Mouse (Mus musculus) limb, embryonic 14.5 days (tissue): Measurements from ENCODE around the gene Tet3. TPM values are rescaled to one million over a fixed set of nuclear protein-coding genes. Genes with fewer than 3 reads are reported as not detected.

Experiments used
- ATAC-seq: fragments of 200-750 bp; cut with Nextera tagmentation; 2 replicates; pipeline ENCODE4 v1.8.0; 2017; ENCODE audit warnings: low read depth, moderate number of reproducible peaks, moderate TSS enrichment; ENCODE audit not compliant: low FRiP score
- DNase-seq: peaks from one replicate; pipeline ENCODE4 v3.0.0-alpha.2; 2015; ENCODE audit warnings: low spot score
- H3K27ac ChIP-seq: fragments of 300-500 bp; sonication (generic); replicated peaks from 2 replicates; pipeline ENCODE4 v1.5.1; 2014; ENCODE audit warnings: low read depth, mild to moderate bottlenecking, low read length, moderate library complexity, mixed read lengths
- H3K27me3 ChIP-seq: fragments of 300-500 bp; sonication (generic); 2 replicates; pipeline ENCODE4 v1.6.1; 2014; ENCODE audit warnings: low read length, mixed read lengths; ENCODE audit not compliant: control insufficient read depth, insufficient read depth
- H3K36me3 ChIP-seq: fragments of 300-500 bp; sonication (generic); 2 replicates; pipeline ENCODE4 v1.6.1; 2014; ENCODE audit warnings: mild to moderate bottlenecking, low read length, moderate library complexity, mixed read lengths; ENCODE audit not compliant: control insufficient read depth, insufficient read depth
- H3K4me1 ChIP-seq: fragments of 300-500 bp; sonication (generic); 2 replicates; pipeline ENCODE4 v1.6.1; 2014; ENCODE audit warnings: antibody characterized with exemption, low read length, mixed read lengths; ENCODE audit not compliant: control insufficient read depth, insufficient read depth
- H3K4me2 ChIP-seq: fragments of 300-500 bp; sonication (generic); replicated peaks from 2 replicates; pipeline ENCODE4 v1.6.1; 2014; ENCODE audit warnings: low read depth, mild to moderate bottlenecking, low read length, moderate library complexity; ENCODE audit not compliant: severe bottlenecking
- H3K4me3 ChIP-seq: fragments of 300-500 bp; sonication (generic); replicated peaks from 2 replicates; pipeline ENCODE4 v1.5.1; 2014; ENCODE audit warnings: low read length
- H3K9ac ChIP-seq: fragments of 300-500 bp; sonication (generic); 2 replicates; pipeline ENCODE4 v1.6.1; 2014; ENCODE audit warnings: mild to moderate bottlenecking, low read depth, low read length, moderate library complexity; ENCODE audit not compliant: severe bottlenecking
- H3K9me3 ChIP-seq: fragments of 300-500 bp; sonication (generic); 2 replicates; pipeline ENCODE4 v1.6.1; 2016; ENCODE audit warnings: low read length; ENCODE audit not compliant: control insufficient read depth
- POLR2A ChIP-seq: fragments of 200-500 bp; IDR thresholded peaks from 2 replicates; pipeline ENCODE4 v1.8.0; 2012; ENCODE audit warnings: inconsistent platforms, mild to moderate bottlenecking, moderate library complexity, borderline replicate concordance; ENCODE audit not compliant: insufficient read depth, insufficient read length; ENCODE audit errors: extremely low read depth
- WGBS: fragments of 180-500 bp; shearing (Covaris S2); extraction: QIAGEN DNeasy Blood & Tissue Kit; methylation state at CpG from one replicate; pipeline ENCODE4 v1.1.7; 2014; 5-methylcytosine and 5-hydroxymethylcytosine counted together
- polyA plus RNA-seq, 2 experiments: library from polyadenylated mRNA; depleted of rRNA in 1 of 2; stranded (reverse) in 1 of 2; unstranded in 1 of 2; fragments of >200 nt; fragmentation: Nextera tagmentation in 1 of 2; extraction: Ambion mirVana in 1 of 2; gene quantifications; 2 replicates each; pipeline versions ENCODE4 v1.2.1 to v1.2.3; 2012 to 2014

The Tet3 gene
- polyA plus RNA-seq, 2 experiments: 21.1 to 44.3 TPM

DNA sequence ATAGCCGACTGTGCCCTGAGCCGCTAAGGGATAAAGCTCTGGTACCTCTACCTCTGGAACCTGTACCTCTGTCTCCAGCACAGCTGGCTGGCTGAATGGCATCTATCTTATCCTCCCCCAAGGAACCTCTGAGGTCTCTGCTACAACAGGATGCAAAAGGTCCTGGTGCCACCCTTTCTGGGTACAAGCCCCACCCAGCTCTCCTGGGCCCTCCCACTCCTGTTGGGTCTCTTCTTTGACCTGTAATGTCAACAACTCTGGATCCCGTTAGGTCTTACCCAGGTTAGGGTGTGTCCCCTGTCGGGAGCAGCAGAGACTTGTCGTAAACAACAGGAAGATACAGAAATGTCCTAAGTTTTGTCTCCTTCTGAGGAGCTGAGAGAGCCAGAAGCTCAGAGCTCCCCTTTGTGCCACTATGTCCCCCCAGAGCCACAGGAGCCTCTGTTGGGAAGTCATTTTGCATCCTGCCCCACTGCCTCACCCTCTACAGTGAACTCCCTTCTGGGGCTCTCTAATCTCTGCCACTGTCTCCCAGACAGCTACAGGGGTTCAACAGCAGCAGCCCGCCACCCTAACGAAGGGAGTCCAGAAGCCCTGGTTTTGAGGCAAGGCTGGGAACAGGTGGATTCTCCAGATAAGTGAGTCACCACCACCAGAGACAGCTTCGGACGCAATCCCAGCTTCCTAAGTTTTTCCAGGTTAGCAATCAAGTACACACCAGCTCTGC is 47.1 kb downstream of the Tet3 start:
- Histone ChIP-seq H3K27ac (no peak overlapping the region), H3K36me3 (peaks cover 23% of the 10 kb centered on the region), H3K4me2 (no peak overlapping the region), H3K4me1 (peaks cover 39% of the 10 kb centered on the region), H3K9ac (no peak overlapping the region), H3K9me3 (no peaks in the 10 kb centered on the region), H3K27me3 (no peaks in the 10 kb centered on the region), H3K4me3 (no peak overlapping the region)
- DNase-seq: no peak
- 81% methylated on average over 9 of the region's 9 CpGs for WGBS
- ATAC-seq: no peak
- TF ChIP-seq POLR2A: no peak

DNA sequence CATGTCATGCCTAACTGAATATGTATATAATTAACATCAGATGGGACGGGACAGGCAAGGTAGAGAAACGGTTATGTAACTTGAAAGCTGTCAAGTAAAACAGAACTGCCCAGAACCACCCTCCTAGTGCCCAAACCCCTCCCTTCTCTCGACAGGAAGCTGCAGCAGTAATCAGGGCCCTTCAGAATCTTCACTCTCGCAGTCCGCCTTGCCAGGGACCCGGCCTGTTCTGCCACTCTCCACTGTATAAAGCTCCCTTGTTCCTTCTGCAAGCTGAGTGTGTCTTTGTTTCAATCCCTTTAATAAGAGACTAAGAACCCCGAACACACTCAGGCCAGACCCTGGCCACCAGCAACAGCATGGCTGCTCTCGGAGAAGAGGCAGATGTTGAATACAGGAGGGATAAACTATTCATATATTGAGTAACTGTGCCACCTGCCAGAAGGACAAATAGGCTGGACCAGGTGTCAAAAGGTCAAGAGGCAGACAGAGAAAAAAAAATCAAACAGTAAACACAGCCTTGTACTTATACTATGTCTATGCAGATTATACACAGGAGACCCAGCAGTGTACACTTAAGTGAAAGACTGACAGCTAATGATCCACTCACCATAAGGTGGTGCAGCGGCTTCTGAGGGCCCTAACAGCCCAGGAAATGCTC is 48.7 kb downstream of the Tet3 start:
- H3K27me3 ChIP-seq: no peaks in the 10 kb centered on the region
- ATAC-seq (no peak), DNase-seq (no peak)
- no peak overlapping the region for H3K27ac ChIP-seq
- no peak for TF ChIP-seq POLR2A
- H3K4me2 ChIP-seq: no peak overlapping the region
- H3K9me3 ChIP-seq: no peaks in the 10 kb centered on the region
- 61% methylated on average over 9 of the region's 9 CpGs for WGBS
- H3K4me1 ChIP-seq: peaks cover 23% of the 10 kb centered on the region
- H3K4me3 ChIP-seq: no peak overlapping the region
- peaks cover 31% of the 10 kb centered on the region for H3K36me3 ChIP-seq
- no peak overlapping the region for H3K9ac ChIP-seq

GRCm38 (mm10) chr6:83408510-83408909 is 50.4 kb downstream of the Tet3 start:
- H3K4me1 ChIP-seq: peaks cover 18% of the 10 kb centered on the region
- no peak overlapping the region for H3K27ac ChIP-seq
- H3K9me3 ChIP-seq: no peaks in the 10 kb centered on the region
- DNase-seq (no peak), ATAC-seq (no peak)
- H3K4me2 ChIP-seq: no peak overlapping the region
- H3K27me3 ChIP-seq: no peaks in the 10 kb centered on the region
- no peak for TF ChIP-seq POLR2A
- no peak overlapping the region for H3K9ac ChIP-seq
- no peak overlapping the region for H3K4me3 ChIP-seq
- 89% methylated on average over 9 of the region's 9 CpGs for WGBS
- H3K36me3 ChIP-seq: peaks cover 35% of the 10 kb centered on the region

DNA sequence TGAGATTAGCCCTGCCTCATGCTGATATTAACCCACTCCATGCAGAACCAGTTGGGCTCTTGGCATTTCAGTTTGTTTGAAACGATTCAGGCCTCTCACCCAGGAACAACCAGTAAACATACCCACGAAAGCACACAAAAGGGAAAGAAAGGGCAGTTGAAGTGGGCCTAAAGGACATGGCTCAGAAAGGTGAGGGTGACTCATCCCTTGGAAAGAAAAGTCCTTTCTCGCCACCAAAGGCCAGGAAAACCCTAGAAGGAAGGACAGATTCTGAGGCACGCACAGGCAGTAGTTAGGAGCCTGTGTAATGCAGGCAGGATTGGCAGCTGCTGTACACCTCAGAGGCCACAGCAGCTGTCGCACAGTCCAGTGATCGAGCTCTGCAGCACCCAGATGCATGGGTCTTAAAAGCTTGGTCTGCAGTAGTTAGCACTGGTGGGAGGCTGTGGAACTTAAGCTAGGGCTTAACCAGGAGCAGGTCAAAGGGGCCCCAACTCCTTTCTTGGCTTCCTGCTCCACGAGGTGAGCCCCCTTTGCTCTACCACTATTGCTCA is 53.3 kb downstream of the Tet3 start:
- Histone ChIP-seq H3K4me1 (peaks cover 4% of the 10 kb centered on the region; the same call in 1 of the 2 replicates), H3K4me2 (no peak overlapping the region), H3K36me3 (peaks cover 48% of the 10 kb centered on the region), H3K4me3 (no peak overlapping the region), H3K27ac (no peak overlapping the region), H3K27me3 (no peaks in the 10 kb centered on the region), H3K9me3 (no peaks in the 10 kb centered on the region), H3K9ac (no peak overlapping the region)
- ATAC-seq (peak; percentile 48; the same call in 1 of the 2 replicates), DNase-seq (no peak)
- no peak for TF ChIP-seq POLR2A
- whole genome bisulfite sequencing: 78% methylated on average over 7 of the region's 7 CpGs

DNA sequence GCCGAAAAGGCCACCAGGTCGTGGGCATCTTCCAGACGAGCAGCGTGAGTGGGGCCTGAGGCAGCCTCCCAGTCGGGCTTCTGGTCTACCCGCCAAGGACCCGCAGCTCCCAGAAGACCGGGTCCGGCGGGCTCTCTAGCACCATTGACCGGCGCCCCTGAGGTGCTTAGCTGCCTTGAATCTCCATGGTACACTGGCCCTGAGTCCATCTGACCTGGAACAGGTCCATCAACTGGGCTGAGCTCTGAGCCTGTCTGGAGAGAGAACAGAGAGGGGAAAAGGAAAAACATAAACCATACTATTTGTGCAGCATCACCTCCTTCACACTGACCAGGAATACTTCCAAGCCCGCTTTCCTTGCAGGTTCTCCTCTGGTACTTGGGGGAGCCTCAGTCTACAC is 54.3 kb downstream of the Tet3 start:
- Histone ChIP-seq H3K36me3 (peaks cover 50% of the 10 kb centered on the region), H3K4me2 (no peak overlapping the region), H3K4me3 (no peak overlapping the region), H3K4me1 (no peaks in the 10 kb centered on the region), H3K9me3 (no peaks in the 10 kb centered on the region), H3K27me3 (no peaks in the 10 kb centered on the region), H3K9ac (no peak overlapping the region), H3K27ac (no peak overlapping the region)
- DNase-seq (no peak), ATAC-seq (no peak)
- 95% methylated on average over 13 of the region's 13 CpGs for WGBS
- no peak for TF ChIP-seq POLR2A
